Mouse (Mus musculus) hindbrain, embryonic 15.5 days (tissue): Measurements from ENCODE around the gene Dnaja2. TPM values are rescaled to one million over a fixed set of nuclear protein-coding genes. Genes with fewer than 3 reads are reported as not detected.

Experiments used
- ATAC-seq: fragments of 200-750 bp; cut with Nextera tagmentation; 2 replicates; pipeline ENCODE4 v1.8.0; 2017; ENCODE audit warnings: low read depth, moderate number of reproducible peaks, moderate TSS enrichment; ENCODE audit not compliant: low FRiP score
- H3K27ac ChIP-seq: fragments of 300-500 bp; sonication (generic); replicated peaks from 2 replicates; pipeline ENCODE4 v1.5.1; 2015; ENCODE audit warnings: mild to moderate bottlenecking, inconsistent platforms
- H3K27me3 ChIP-seq: fragments of 300-500 bp; sonication (generic); 2 replicates; pipeline ENCODE4 v1.6.1; 2015; ENCODE audit warnings: control low read depth, inconsistent platforms
- H3K36me3 ChIP-seq: fragments of 300-500 bp; sonication (generic); 2 replicates; pipeline ENCODE4 v1.6.1; 2015; ENCODE audit warnings: control low read depth, inconsistent platforms
- H3K4me1 ChIP-seq: fragments of 300-500 bp; sonication (generic); replicated peaks from 2 replicates; pipeline ENCODE4 v1.6.1; 2015; ENCODE audit warnings: control low read depth, inconsistent platforms
- H3K4me2 ChIP-seq: fragments of 300-500 bp; sonication (generic); 2 replicates; pipeline ENCODE4 v1.6.1; 2015; ENCODE audit warnings: moderate library complexity, mild to moderate bottlenecking, inconsistent platforms
- H3K4me3 ChIP-seq: fragments of 300-500 bp; sonication (generic); 2 replicates; pipeline ENCODE4 v1.5.1; 2015; ENCODE audit warnings: mild to moderate bottlenecking, inconsistent platforms
- H3K9ac ChIP-seq: fragments of 300-500 bp; sonication (generic); 2 replicates; pipeline ENCODE4 v1.6.1; 2015; ENCODE audit warnings: inconsistent platforms
- H3K9me3 ChIP-seq: fragments of 300-500 bp; sonication (generic); 2 replicates; pipeline ENCODE4 v1.6.1; 2016; ENCODE audit warnings: control low read depth, inconsistent platforms
- WGBS: fragments of 180-500 bp; shearing (Covaris S2); methylation state at CpG from one replicate; pipeline ENCODE4 v1.1.7; 2015; 5-methylcytosine and 5-hydroxymethylcytosine counted together
- polyA plus RNA-seq: library from polyadenylated mRNA; unstranded; fragments of >200 nt; fragmentation: Nextera tagmentation; extraction: Ambion mirVana; gene quantifications from 2 replicates; pipeline ENCODE4 v1.2.1, GENCODE M21; 2015

Dnaja2 gene
- polyA plus RNA-seq, 1 experiment from 2014 or later, result 167 TPM

GRCm38 (mm10) chr8:85517336-85517735 lies 37.8 kb downstream of the Dnaja2 start:
- no peaks in the 10 kb centered on the region for H3K27me3 ChIP-seq
- no peak overlapping the region for H3K4me3 ChIP-seq
- no peak for ATAC-seq
- peaks cover 78% of the 10 kb centered on the region for H3K36me3 ChIP-seq
- H3K9me3 ChIP-seq, result no peaks in the 10 kb centered on the region
- H3K4me2 ChIP-seq, result no peak overlapping the region
- WGBS, result 79% methylated on average over 4 of the region's 4 CpGs
- H3K4me1 ChIP-seq, result 0 out of 2 replicates have a peak, but pooled peaks cover under 1% of the 10 kb centered on the region
- no peak overlapping the region for H3K9ac ChIP-seq
- H3K27ac ChIP-seq, result no peak overlapping the region

- Histone ChIP-seq H3K27ac (no peak overlapping the region), H3K27me3 (no peaks in the 10 kb centered on the region), H3K36me3 (peaks cover 75% of the 10 kb centered on the region), H3K9ac (no peak overlapping the region), H3K9me3 (no peaks in the 10 kb centered on the region), H3K4me1 (0 out of 2 replicates have a peak, but pooled peaks cover 4% of the 10 kb centered on the region), H3K4me2 (no peak overlapping the region), H3K4me3 (no peak overlapping the region)
- no peak for ATAC-seq
- 77% methylated on average over 7 of the region's 7 CpGs for WGBS
These were observed 39.8 kb downstream of the Dnaja2 start for GRCm38 (mm10) chr8:85515391-85515790.

GRCm38 (mm10) chr8:85513283-85513682 lies 41.9 kb downstream of the Dnaja2 start:
- H3K27ac ChIP-seq, result peak overlapping the region; percentile 43
- no peak overlapping the region for H3K9ac ChIP-seq
- no peak for ATAC-seq
- no peak overlapping the region for H3K4me3 ChIP-seq
- H3K36me3 ChIP-seq, result peaks cover 76% of the 10 kb centered on the region
- no peaks in the 10 kb centered on the region for H3K9me3 ChIP-seq
- WGBS, result 65% methylated on average over 4 of the region's 4 CpGs
- H3K4me2 ChIP-seq, result no peak overlapping the region
- H3K27me3 ChIP-seq, result no peaks in the 10 kb centered on the region
- 0 out of 2 replicates have a peak, but pooled peaks cover 4% of the 10 kb centered on the region for H3K4me1 ChIP-seq

GRCm38 (mm10) chr8:85512234-85512633 lies 42.9 kb downstream of the Dnaja2 start:
- Histone ChIP-seq H3K9ac (no peak overlapping the region), H3K4me3 (no peak overlapping the region), H3K4me1 (0 out of 2 replicates have a peak, but pooled peaks cover 4% of the 10 kb centered on the region), H3K27ac (peak overlapping the region; percentile 43; the same call in 1 of the 2 replicates), H3K4me2 (no peak overlapping the region), H3K36me3 (peaks cover 77% of the 10 kb centered on the region), H3K9me3 (no peaks in the 10 kb centered on the region), H3K27me3 (no peaks in the 10 kb centered on the region)
- 91% methylated on average over 8 of the region's 8 CpGs for WGBS
- ATAC-seq, result no peak

GRCm38 (mm10) chr8:85508661-85509060 lies 46.5 kb downstream of the Dnaja2 start:
- Histone ChIP-seq H3K4me3 (no peak overlapping the region), H3K4me2 (no peak overlapping the region), H3K36me3 (peaks cover 79% of the 10 kb centered on the region), H3K27me3 (no peaks in the 10 kb centered on the region), H3K27ac (no peak overlapping the region), H3K4me1 (0 out of 2 replicates have a peak, but pooled peaks cover 4% of the 10 kb centered on the region), H3K9me3 (no peaks in the 10 kb centered on the region), H3K9ac (no peak overlapping the region)
- no peak for ATAC-seq
- WGBS, result 79% methylated on average over 4 of the region's 4 CpGs

- Histone ChIP-seq H3K9me3 (no peaks in the 10 kb centered on the region), H3K4me3 (no peak overlapping the region), H3K27ac (no peak overlapping the region), H3K36me3 (peaks cover 68% of the 10 kb centered on the region), H3K4me2 (no peak overlapping the region), H3K27me3 (no peaks in the 10 kb centered on the region), H3K4me1 (no peaks in the 10 kb centered on the region), H3K9ac (no peak overlapping the region)
- ATAC-seq, result no peak
- 74% methylated on average over 4 of the region's 4 CpGs for WGBS
These were observed 48.5 kb downstream of the Dnaja2 start for GRCm38 (mm10) chr8:85506620-85507019.

- H3K9me3 ChIP-seq, result no peaks in the 10 kb centered on the region
- H3K4me2 ChIP-seq, result no peak overlapping the region
- WGBS, result 91% methylated on average over 6 of the region's 6 CpGs
- peaks cover 52% of the 10 kb centered on the region for H3K36me3 ChIP-seq
- peaks cover 11% of the 10 kb centered on the region for H3K4me1 ChIP-seq
- H3K27me3 ChIP-seq, result no peaks in the 10 kb centered on the region
- no peak overlapping the region for H3K27ac ChIP-seq
- H3K4me3 ChIP-seq, result no peak overlapping the region
- H3K9ac ChIP-seq, result no peak overlapping the region
- ATAC-seq, result no peak
These were observed 50.4 kb downstream of the Dnaja2 start for GRCm38 (mm10) chr8:85504704-85505103.

- Histone ChIP-seq H3K36me3 (peaks cover 36% of the 10 kb centered on the region), H3K27ac (0 out of 2 replicates have a peak overlapping the region, but pooled peaks have one; percentile 11), H3K4me1 (peaks cover 18% of the 10 kb centered on the region), H3K9ac (no peak overlapping the region), H3K27me3 (no peaks in the 10 kb centered on the region), H3K4me3 (no peak overlapping the region), H3K4me2 (no peak overlapping the region), H3K9me3 (no peaks in the 10 kb centered on the region)
- 53% methylated on average over 3 of the region's 3 CpGs for WGBS
- no peak for ATAC-seq
These were observed 52.1 kb downstream of the Dnaja2 start for GRCm38 (mm10) chr8:85503065-85503464.

GRCm38 (mm10) chr8:85502381-85502780 lies 52.8 kb downstream of the Dnaja2 start:
- Histone ChIP-seq H3K4me2 (no peak overlapping the region), H3K27me3 (no peaks in the 10 kb centered on the region), H3K4me3 (no peak overlapping the region), H3K36me3 (peaks cover 30% of the 10 kb centered on the region), H3K4me1 (peaks cover 18% of the 10 kb centered on the region), H3K27ac (0 out of 2 replicates have a peak overlapping the region, but pooled peaks have one; percentile 12), H3K9me3 (no peaks in the 10 kb centered on the region), H3K9ac (no peak overlapping the region)
- 82% methylated on average over 2 of the region's 2 CpGs for WGBS
- ATAC-seq, result no peak

GRCm38 (mm10) chr8:85500955-85501685 lies 54.0 kb downstream of the Dnaja2 start:
- ATAC-seq, result peak; percentile 93
- Histone ChIP-seq H3K4me3 (no peak overlapping the region), H3K27me3 (no peaks in the 10 kb centered on the region), H3K4me1 (peaks cover 19% of the 10 kb centered on the region), H3K4me2 (no peak overlapping the region), H3K9ac (no peak overlapping the region), H3K27ac (peak overlapping the region; percentile 80), H3K9me3 (no peaks in the 10 kb centered on the region), H3K36me3 (peaks cover 21% of the 10 kb centered on the region)
- WGBS, result 52% methylated on average over 11 of the region's 11 CpGs

GRCm38 (mm10) chr8:85500460-85500859 lies 54.7 kb downstream of the Dnaja2 start:
- H3K4me1 ChIP-seq, result peaks cover 20% of the 10 kb centered on the region
- H3K36me3 ChIP-seq, result peaks cover 14% of the 10 kb centered on the region
- no peak overlapping the region for H3K9ac ChIP-seq
- WGBS, result 82% methylated on average over 10 of the region's 10 CpGs
- peak overlapping the region; percentile 80 for H3K27ac ChIP-seq
- ATAC-seq, result no peak; the same call in 1 of the 2 replicates
- no peak overlapping the region for H3K4me3 ChIP-seq
- no peaks in the 10 kb centered on the region for H3K27me3 ChIP-seq
- no peaks in the 10 kb centered on the region for H3K9me3 ChIP-seq
- H3K4me2 ChIP-seq, result no peak overlapping the region

GRCm38 (mm10) chr8:85498577-85498976 lies 56.6 kb downstream of the Dnaja2 start:
- Histone ChIP-seq H3K36me3 (no peaks in the 10 kb centered on the region; the same call in none of the 2 replicates), H3K9me3 (no peaks in the 10 kb centered on the region), H3K27me3 (no peaks in the 10 kb centered on the region), H3K4me1 (peaks cover 32% of the 10 kb centered on the region), H3K9ac (no peak overlapping the region), H3K27ac (peak overlapping the region; percentile 28; the same call in 1 of the 2 replicates), H3K4me2 (0 out of 2 replicates have a peak overlapping the region, but pooled peaks have one; percentile 4), H3K4me3 (no peak overlapping the region)
- ATAC-seq, result no peak
- WGBS, result 17% methylated on average over 2 of the region's 2 CpGs
